Mouse (Mus musculus) CH12.LX (cell line): ENCODE measurements around the gene Ntm. TPM values are rescaled to one million over a fixed set of nuclear protein-coding genes. Genes with fewer than 3 reads are reported as not detected.

ENCODE experiments used
- DNase-seq: peaks from one replicate; pipeline ENCODE4 v3.0.0-alpha.2; 2013; ENCODE audit errors: extremely low read depth
- H3K27ac ChIP-seq: 2 replicates; pipeline ENCODE4 v1.5.1; 2012; ENCODE audit warnings: low read depth, mild to moderate bottlenecking, control low read depth, moderate library complexity; ENCODE audit not compliant: insufficient read depth
- H3K27me3 ChIP-seq: replicated peaks from 2 replicates; pipeline ENCODE3; 2012; ENCODE audit warnings: inconsistent platforms
- H3K36me3 ChIP-seq, 2 experiments: replicated peaks in 1 of 2; 2 replicates each; pipeline versions ENCODE3 to v1.6.1; 2012; ENCODE audit warnings: inconsistent platforms in 1 of 2, low read length in 1 of 2, mild to moderate bottlenecking in 1 of 2, mixed read lengths in 1 of 2, moderate library complexity in 1 of 2; ENCODE audit not compliant: control insufficient read depth in 1 of 2, insufficient read depth in 1 of 2
- H3K4me1 ChIP-seq, 2 experiments: 2 replicates each; pipeline ENCODE4 v1.6.1; 2012; ENCODE audit warnings: inconsistent platforms in 1 of 2, moderate library complexity in 1 of 2; ENCODE audit not compliant: insufficient read depth in 2 of 2, control insufficient read depth in 1 of 2
- H3K4me2 ChIP-seq: 2 replicates; pipeline ENCODE4 v1.6.1; 2012; ENCODE audit warnings: low read depth, mild to moderate bottlenecking, control low read depth; ENCODE audit not compliant: poor library complexity, insufficient read depth, severe bottlenecking
- H3K4me3 ChIP-seq, 3 experiments: fragments of 150-350 bp in 1 of 3; sonication (generic) in 1 of 3; replicated peaks in 1 of 3; 2 replicates each; pipeline versions ENCODE3 to v1.5.1; 2011 to 2012; ENCODE audit warnings: low read depth in 2 of 3, low read length in 2 of 3, mild to moderate bottlenecking in 2 of 3, moderate library complexity in 2 of 3, control low read depth in 1 of 3, improper control_type of control experiment in 1 of 3, inconsistent platforms in 1 of 3, mixed read lengths in 1 of 3; ENCODE audit not compliant: poor library complexity in 1 of 3
- H3K79me2 ChIP-seq: replicated peaks from 2 replicates; pipeline ENCODE4 v1.6.1; 2012; ENCODE audit warnings: mild to moderate bottlenecking, moderate library complexity; ENCODE audit not compliant: control insufficient read depth, poor library complexity, insufficient read depth, severe bottlenecking; ENCODE audit errors: extremely low read depth
- H3K9ac ChIP-seq: 2 replicates; pipeline ENCODE4 v1.6.1; 2012; ENCODE audit warnings: low read depth, mild to moderate bottlenecking, control low read depth, moderate library complexity; ENCODE audit not compliant: insufficient read depth
- H3K9me3 ChIP-seq: replicated peaks from 2 replicates; pipeline ENCODE3; 2012; ENCODE audit warnings: low read length, inconsistent platforms, mixed read lengths
- BHLHE40 ChIP-seq: IDR thresholded peaks from 2 replicates; pipeline ENCODE4 v1.6.1; 2011; ENCODE audit warnings: mild to moderate bottlenecking, low read depth, low read length, improper control_type of control experiment
- CHD2 ChIP-seq: IDR thresholded peaks from 2 replicates; pipeline ENCODE4 v1.6.1; 2011; ENCODE audit warnings: low read length, improper control_type of control experiment
- CTCF ChIP-seq, 2 experiments: IDR thresholded peaks in 1 of 2; conservative IDR thresholded peaks in 1 of 2; 2 replicates each; pipeline ENCODE4 v1.5.1; 2011 to 2012; ENCODE audit warnings: low read depth in 2 of 2, low read length in 2 of 2, improper control_type of control experiment in 1 of 2, inconsistent platforms in 1 of 2, mild to moderate bottlenecking in 1 of 2, moderate library complexity in 1 of 2
- E2F4 ChIP-seq: IDR thresholded peaks from 2 replicates; pipeline ENCODE4 v1.6.1; 2011; ENCODE audit warnings: low read depth, low read length, improper control_type of control experiment; ENCODE audit not compliant: insufficient replicate concordance
- EP300 ChIP-seq: IDR thresholded peaks from 2 replicates; pipeline ENCODE4 v1.6.1; 2011; ENCODE audit warnings: low read length, improper control_type of control experiment
- GABPA ChIP-seq: IDR thresholded peaks from 2 replicates; pipeline ENCODE4 v1.6.1; 2012; ENCODE audit warnings: low read depth, low read length, improper control_type of control experiment, inconsistent platforms; ENCODE audit not compliant: insufficient replicate concordance
- HCFC1 ChIP-seq: IDR thresholded peaks from 2 replicates; pipeline ENCODE4 v1.6.1; 2012; ENCODE audit warnings: low read depth, mild to moderate bottlenecking, inconsistent platforms, low read length, improper control_type of control experiment
- IRF4 ChIP-seq: IDR thresholded peaks from 2 replicates; pipeline ENCODE4 v1.6.1; 2014; ENCODE audit warnings: low read depth, mild to moderate bottlenecking, inconsistent platforms, low read length, improper control_type of control experiment
- JUN ChIP-seq: IDR thresholded peaks from 2 replicates; pipeline ENCODE4 v1.6.1; 2011; ENCODE audit warnings: low read depth, mild to moderate bottlenecking, low read length, improper control_type of control experiment, moderate library complexity; ENCODE audit not compliant: insufficient read depth
- JUND ChIP-seq: conservative IDR thresholded peaks from 2 replicates; pipeline ENCODE4 v1.6.1; 2011; ENCODE audit warnings: low read depth, low read length, improper control_type of control experiment
- KAT2A ChIP-seq: IDR thresholded peaks from 2 replicates; pipeline ENCODE4 v1.6.1; 2012; ENCODE audit warnings: low read length, improper control_type of control experiment, inconsistent platforms; ENCODE audit not compliant: insufficient replicate concordance
- MAX ChIP-seq: IDR thresholded peaks from 2 replicates; pipeline ENCODE4 v1.6.1; 2011; ENCODE audit warnings: low read length, improper control_type of control experiment
- MXI1 ChIP-seq: IDR thresholded peaks from 2 replicates; pipeline ENCODE4 v1.6.1; 2011; ENCODE audit warnings: mild to moderate bottlenecking, low read depth, low read length, improper control_type of control experiment
- MYC ChIP-seq: IDR thresholded peaks from 2 replicates; pipeline ENCODE4 v1.6.1; 2011; ENCODE audit warnings: low read depth, mild to moderate bottlenecking, improper control_type of control experiment, low read length
- NELFE ChIP-seq: IDR thresholded peaks from 2 replicates; pipeline ENCODE4 v1.6.1; 2011; ENCODE audit warnings: low read depth, low read length, improper control_type of control experiment
- PAX5 ChIP-seq: IDR thresholded peaks from 2 replicates; pipeline ENCODE4 v1.6.1; 2012; ENCODE audit warnings: low read length, inconsistent platforms, mixed read lengths
- POLR2A ChIP-seq: IDR thresholded peaks from 2 replicates; pipeline ENCODE4 v1.6.1; 2011; ENCODE audit warnings: low read depth, mild to moderate bottlenecking, improper control_type of control experiment, low read length
- POLR2AphosphoS2 ChIP-seq: IDR thresholded peaks from 2 replicates; pipeline ENCODE4 v1.6.1; 2011; ENCODE audit warnings: low read depth, low read length, improper control_type of control experiment
- TBP ChIP-seq: conservative IDR thresholded peaks from 2 replicates; pipeline ENCODE4 v1.6.1; 2011; ENCODE audit warnings: low read depth, low read length, improper control_type of control experiment
- UBTF ChIP-seq: IDR thresholded peaks from 2 replicates; pipeline ENCODE4 v1.6.1; 2012; ENCODE audit warnings: low read depth, mild to moderate bottlenecking, inconsistent platforms, low read length, improper control_type of control experiment, moderate library complexity
- USF1 ChIP-seq: IDR thresholded peaks from 2 replicates; pipeline ENCODE4 v1.6.1; 2014; ENCODE audit warnings: low read depth, mild to moderate bottlenecking, inconsistent platforms, low read length, improper control_type of control experiment
- USF2 ChIP-seq: conservative IDR thresholded peaks from 2 replicates; pipeline ENCODE4 v1.6.1; 2011; ENCODE audit warnings: low read depth, low read length, improper control_type of control experiment
- ZC3H11A ChIP-seq: IDR thresholded peaks from 2 replicates; pipeline ENCODE4 v1.6.1; 2012; ENCODE audit warnings: low read depth, mild to moderate bottlenecking, inconsistent platforms, low read length, improper control_type of control experiment
- ZNF384 ChIP-seq: IDR thresholded peaks from 2 replicates; pipeline ENCODE4 v1.6.1; 2012; ENCODE audit warnings: low read depth, low read length, improper control_type of control experiment, inconsistent platforms
- dilution Hi-C: fragments of 300-500 bp; cut with MboI; formaldehyde crosslinking; loops from 2 replicates; pipeline ENCODE4 v1.14.3; 2020; ENCODE audit warnings: low sequenced_read_pairs; ENCODE audit not compliant: extremely low pct_unique_long_range_greater_than_20kb, extremely low pct_ligation_motif_present
- in situ Hi-C: fragments of 300-500 bp; cut with MboI; formaldehyde crosslinking; loops from 3 replicates; pipeline ENCODE4 v1.14.3; 2019; ENCODE audit warnings: low sequenced_read_pairs, low pct_ligation_motif_present, low pct_unique_long_range_greater_than_20kb, mixed read lengths
- polyA plus RNA-seq: library from polyadenylated mRNA; unstranded; fragments of >175 nt; gene quantifications from 2 replicates; pipeline ENCODE4 v1.2.1, GENCODE M21; 2012; ENCODE audit warnings: low read depth; ENCODE audit not compliant: insufficient read length
- total RNA-seq, 2 experiments: library from RNA; depleted of rRNA; stranded (reverse); fragments of 300-350 nt in 1 of 2; fragments of >200 nt in 1 of 2; gene quantifications; 2 replicates each; pipeline ENCODE4 v1.2.3; 2012 to 2014

Gene Ntm
- total and polyA plus RNA-seq, 3 experiments, result not detected

DNA sequence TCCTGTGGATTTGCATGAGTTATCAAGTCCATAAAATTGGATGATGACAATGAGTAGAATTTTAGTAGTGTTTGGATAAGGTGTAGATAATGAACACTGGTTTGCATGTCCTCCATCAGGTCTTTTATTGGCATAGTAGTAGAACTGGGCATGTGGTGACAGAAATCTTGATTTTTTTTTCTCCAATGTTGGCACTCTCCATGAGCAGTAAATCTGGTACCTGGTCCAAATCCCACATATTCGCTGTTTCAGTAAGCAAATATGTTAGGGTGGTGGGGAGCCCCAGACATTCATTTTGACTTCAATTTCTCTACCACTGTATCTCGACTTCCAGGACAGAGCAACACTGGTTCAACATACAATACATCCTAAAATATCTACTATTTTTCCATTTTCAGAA is 718.9 kb downstream of the Ntm start:
- H3K4me3 ChIP-seq, result no peak overlapping the region
- no peak overlapping the region for H3K9ac ChIP-seq
- TF ChIP-seq NELFE (no peak), UBTF (no peak), POLR2AphosphoS2 (no peak), CHD2 (no peak), ZC3H11A (no peak), CTCF (conservative IDR thresholded peaks at IDR 0.05 in 1 of 2, IDR thresholded peaks at IDR 0.05 in 1 of 2; ENCODE audit: low read depth in 2 of 2, low read length in 2 of 2) (no peak), USF1 (no peak), USF2 (no peak), GABPA (no peak), JUN (no peak), BHLHE40 (no peak), E2F4 (no peak), EP300 (no peak), IRF4 (no peak), POLR2A (no peak), MXI1 (no peak), ZNF384 (no peak), TBP (no peak)
- peaks cover 64% of the 10 kb centered on the region for H3K9me3 ChIP-seq
- no peak overlapping the region for H3K4me2 ChIP-seq
- in situ Hi-C loops, result no loop called here
- no peak overlapping the region for H3K27ac ChIP-seq
- no peaks in the 10 kb centered on the region for H3K27me3 ChIP-seq
- no peaks in the 10 kb centered on the region for H3K4me1 ChIP-seq
- DNase-seq, result no peak
- H3K79me2 ChIP-seq, result no peaks in the 10 kb centered on the region
- dilution Hi-C loops, result no loop called here
- no peaks in the 10 kb centered on the region for H3K36me3 ChIP-seq

DNA sequence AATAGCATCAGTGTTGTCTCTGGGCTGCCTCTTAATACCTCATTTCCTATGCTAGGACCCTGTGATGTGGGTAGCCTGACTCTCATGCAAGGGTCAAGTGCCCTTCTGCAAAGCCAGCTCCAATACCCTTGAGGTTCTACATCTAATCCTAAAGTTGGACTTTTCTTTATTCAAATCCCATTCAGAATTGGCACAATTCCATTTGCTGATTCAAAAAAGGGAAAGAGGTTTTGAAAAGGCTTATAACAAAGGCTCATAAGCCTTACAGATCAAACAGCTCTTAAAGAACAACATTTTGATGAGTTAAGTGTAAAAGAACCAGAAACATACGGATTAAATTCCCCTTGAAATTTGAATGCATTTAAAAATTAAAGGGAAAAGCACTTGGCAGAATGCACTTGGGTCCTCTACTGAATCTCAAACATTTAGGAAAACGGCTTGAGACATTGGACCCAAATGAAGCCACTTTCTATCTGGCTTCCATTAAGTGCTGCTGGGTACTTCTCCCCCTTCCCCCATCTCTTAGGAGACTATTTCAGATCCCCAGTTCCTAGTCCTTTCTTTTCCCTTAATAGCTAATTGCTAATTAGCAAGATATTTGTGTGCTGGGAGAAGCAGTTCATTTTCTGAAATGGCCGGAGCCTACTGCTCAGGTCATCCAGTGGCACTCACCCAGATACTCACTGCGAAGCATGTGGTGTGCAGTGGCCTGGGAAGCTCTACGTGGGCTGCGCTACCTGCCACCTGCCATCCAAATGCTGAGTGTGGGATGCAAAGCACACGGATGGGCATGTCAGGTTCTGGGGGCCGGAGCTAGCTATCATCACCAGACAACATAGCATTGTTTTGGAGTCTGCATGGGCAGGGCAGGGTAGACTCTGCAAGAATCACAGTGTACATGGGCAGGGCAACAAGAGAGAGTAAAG is 720.2 kb downstream of the Ntm start:
- no peak for DNase-seq
- H3K4me3 ChIP-seq, result no peak overlapping the region
- dilution Hi-C loops, result no loop called here
- TF ChIP-seq MYC (no peak), JUND (no peak), PAX5 (no peak), KAT2A (no peak), HCFC1 (no peak), EP300 (no peak), MAX (no peak)
- TF ChIP-seq, all 38 proteins: peak for 0
- Histone ChIP-seq H3K9me3 (peaks cover 62% of the 10 kb centered on the region), H3K27me3 (no peaks in the 10 kb centered on the region), H3K27ac (no peak overlapping the region), H3K79me2 (no peaks in the 10 kb centered on the region), H3K9ac (no peak overlapping the region), H3K4me1 (no peaks in the 10 kb centered on the region), H3K36me3 (no peaks in the 10 kb centered on the region), H3K4me2 (no peak overlapping the region)
- in situ Hi-C loops, result no loop called here
